Mouse (Mus musculus) embryonic fibroblast, embryonic 13.5 days (primary cell): ENCODE results near the gene Olfr1255. TPM values are rescaled to one million over a fixed set of nuclear protein-coding genes. Genes with fewer than 3 reads are reported as not detected.

Experiments
- H3K27ac ChIP-seq: 2 replicates; pipeline ENCODE4 v1.5.1; 2012; ENCODE audit warnings: low read length, control low read depth, inconsistent platforms; ENCODE audit not compliant: insufficient read depth
- H3K4me1 ChIP-seq: 2 replicates; pipeline ENCODE4 v1.6.1; 2011; ENCODE audit warnings: low read length; ENCODE audit not compliant: control insufficient read depth, insufficient read depth
- H3K4me3 ChIP-seq: 2 replicates; pipeline ENCODE4 v1.5.1; 2011; ENCODE audit warnings: mild to moderate bottlenecking, control low read depth, low read length; ENCODE audit not compliant: insufficient read depth
- CTCF ChIP-seq: IDR thresholded peaks from 2 replicates; pipeline ENCODE4 v1.5.1; 2011; ENCODE audit warnings: mild to moderate bottlenecking, control low read depth, low read length, moderate library complexity, borderline replicate concordance; ENCODE audit not compliant: insufficient read depth
- POLR2A ChIP-seq: IDR thresholded peaks from 2 replicates; pipeline ENCODE4 v1.6.1; 2011; ENCODE audit warnings: low read depth, mild to moderate bottlenecking, control low read depth, low read length, moderate library complexity
- polyA plus RNA-seq: library from polyadenylated mRNA; stranded (reverse); fragments of >200 nt; gene quantifications from 2 replicates; pipeline ENCODE4 v1.2.4, GENCODE M21; 2011; ENCODE audit warnings: low read depth; ENCODE audit not compliant: missing spikeins, insufficient read length

Gene Olfr1255
- polyA plus RNA-seq: not detected in 2 replicates

DNA sequence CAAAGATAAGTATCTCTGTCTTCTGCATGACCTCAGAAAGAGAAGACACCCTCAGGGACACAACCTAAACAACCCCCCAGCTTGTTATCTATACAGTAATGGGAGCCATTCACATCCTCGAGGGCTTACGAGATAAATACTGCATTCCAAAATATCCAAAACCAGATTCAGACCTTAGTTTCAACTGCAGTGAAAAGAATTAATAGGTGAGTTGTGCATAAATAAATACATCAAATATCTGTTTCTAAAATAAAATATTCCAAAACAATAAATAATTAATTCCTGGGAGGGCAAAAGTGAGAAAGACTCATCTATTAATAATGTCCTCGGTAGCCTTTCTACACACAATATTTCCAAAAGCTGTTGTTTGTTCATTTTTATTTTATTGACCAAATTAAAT lies at the start of gene Olfr1255:
Olfr1255 (plus strand) TSS at position 301 of the 400 bp plus-strand sequence.
- H3K27ac ChIP-seq: no peak within 1 kb of the TSS
- no peak within 1 kb of the TSS for H3K4me3 ChIP-seq
- TF ChIP-seq CTCF (no peak), POLR2A (no peak)
- H3K4me1 ChIP-seq: no peaks in the 10 kb centered on the region

DNA sequence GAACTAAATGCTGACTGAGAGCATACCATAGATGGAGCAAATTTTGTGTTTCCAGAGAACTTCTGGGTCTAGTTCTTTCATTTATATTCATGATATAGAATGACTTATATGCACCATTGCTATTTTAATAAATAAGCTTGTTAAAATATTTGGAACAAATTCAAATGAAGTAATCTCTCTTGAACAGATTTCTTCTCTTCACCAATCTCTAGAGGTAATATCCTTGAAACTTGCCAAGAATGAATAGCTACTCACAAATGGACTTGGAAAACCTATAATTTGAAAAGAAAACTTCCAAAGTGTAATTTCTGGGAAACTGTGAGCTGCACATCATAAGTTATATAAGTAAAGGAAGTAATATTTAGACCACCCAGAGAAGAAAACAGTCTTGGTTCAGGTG lies 18.3 kb upstream of the Olfr1255 start, which contains the start of gene Olfr1254:
Olfr1254 (minus strand) TSS at position 101 of the 400 bp plus-strand sequence.
- H3K27ac ChIP-seq: no peak within 1 kb of the TSS
- H3K4me1 ChIP-seq: no peaks in the 10 kb centered on the region
- H3K4me3 ChIP-seq: no peak within 1 kb of the TSS
- no peak for TF ChIP-seq CTCF
- TF ChIP-seq POLR2A: no peak

GRCm38 (mm10) chr2:89799583-89799982 lies 12.3 kb upstream of the Olfr1255 start:
- Histone ChIP-seq H3K4me1 (no peaks in the 10 kb centered on the region), H3K27ac (no peak overlapping the region), H3K4me3 (no peak overlapping the region)
- TF ChIP-seq POLR2A (no peak), CTCF (no peak)

DNA sequence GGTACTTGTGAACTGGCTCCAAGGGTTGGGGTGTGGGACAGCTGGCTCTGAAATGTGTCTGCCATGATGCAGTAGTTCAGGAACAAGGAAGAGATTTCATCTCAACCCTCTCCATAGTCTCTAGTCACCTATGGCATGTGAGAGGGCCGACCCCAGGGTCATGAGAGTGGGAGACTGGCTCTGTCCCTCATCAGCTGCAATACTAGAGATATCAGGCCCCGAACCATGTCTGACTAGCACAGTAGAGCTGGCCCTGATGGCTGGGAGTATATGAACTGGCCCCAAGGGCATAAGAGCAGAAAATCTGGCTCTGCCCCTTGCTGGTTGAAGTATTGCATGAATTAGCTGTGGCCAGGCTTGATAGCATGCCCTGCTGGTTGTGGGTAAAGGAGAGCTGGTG lies 1.1 kb upstream of the Olfr1255 start:
- H3K27ac ChIP-seq: no peak overlapping the region
- TF ChIP-seq CTCF (no peak), POLR2A (no peak)
- H3K4me1 ChIP-seq: no peaks in the 10 kb centered on the region
- no peak overlapping the region for H3K4me3 ChIP-seq

DNA sequence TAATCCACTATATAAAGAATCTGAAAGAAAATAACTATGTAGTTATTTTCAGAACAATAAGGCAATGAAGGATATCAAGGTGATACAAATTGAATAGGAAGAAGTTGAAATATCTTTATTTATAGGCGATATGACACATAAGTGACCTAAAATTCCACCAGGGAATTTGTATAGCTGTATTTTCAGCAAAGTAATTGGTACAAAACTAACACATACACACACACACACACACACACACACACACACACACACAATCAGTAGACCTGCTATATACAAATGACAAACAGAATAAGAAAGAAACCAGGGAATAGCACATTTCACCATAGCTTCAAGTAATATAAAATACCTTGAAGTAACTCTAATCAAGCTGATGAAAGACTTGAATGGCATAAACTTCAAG lies 8.4 kb downstream of the Olfr1255 start:
- no peaks in the 10 kb centered on the region for H3K4me1 ChIP-seq
- no peak overlapping the region for H3K4me3 ChIP-seq
- H3K27ac ChIP-seq: no peak overlapping the region
- no peak for TF ChIP-seq CTCF
- no peak for TF ChIP-seq POLR2A

- Histone ChIP-seq H3K4me3 (no peak within 1 kb of the TSS), H3K27ac (no peak within 1 kb of the TSS), H3K4me1 (no peaks in the 10 kb centered on the region)
- TF ChIP-seq CTCF: no peak
- no peak for TF ChIP-seq POLR2A
Measured at GRCm38 (mm10) chr2:89841455-89841854, 29.6 kb downstream of the Olfr1255 start, which contains the start of gene Olfr1256. Gene Olfr1256 (minus strand): TSS chr2:89841555.

GRCm38 (mm10) chr2:89848105-89848504 lies 36.3 kb downstream of the Olfr1255 start, which contains the start of gene Olfr48:
Gene Olfr48 (minus strand): TSS chr2:89848205.
- no peak within 1 kb of the TSS for H3K4me3 ChIP-seq
- H3K27ac ChIP-seq: no peak within 1 kb of the TSS
- H3K4me1 ChIP-seq: no peaks in the 10 kb centered on the region
- no peak for TF ChIP-seq CTCF
- TF ChIP-seq POLR2A: no peak

DNA sequence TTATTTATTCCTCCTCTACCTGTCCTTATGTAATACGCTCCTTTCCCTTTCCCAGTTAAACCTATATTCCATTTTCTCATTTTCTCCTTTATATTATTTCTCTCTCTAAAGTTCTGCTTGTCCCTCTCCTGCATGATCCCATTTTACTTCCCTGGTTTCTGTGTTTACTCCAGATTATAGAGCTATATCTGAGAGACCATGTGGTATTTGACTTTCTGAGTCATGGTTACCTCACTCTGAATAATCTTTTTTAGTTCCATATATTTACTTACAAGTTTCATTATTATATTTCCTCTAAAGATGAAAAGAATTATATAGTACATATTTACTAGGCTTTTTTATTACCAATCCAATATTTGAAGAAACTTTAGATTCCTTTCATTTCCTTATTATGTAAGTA lies 37.4 kb downstream of the Olfr1255 start:
- H3K4me3 ChIP-seq: no peak overlapping the region
- no peak overlapping the region for H3K27ac ChIP-seq
- H3K4me1 ChIP-seq: no peaks in the 10 kb centered on the region
- no peak for TF ChIP-seq POLR2A
- no peak for TF ChIP-seq CTCF

Other genes starting within 250 kb of the Olfr1255 start
- not detected in 2 replicates for gene Olfr1245, start 233.6 kb upstream of the Olfr1255 start, polyA plus RNA-seq
- not detected in 2 replicates for gene Olfr1246, start 218.9 kb upstream of the Olfr1255 start, polyA plus RNA-seq
- gene Olfr1247, start 197.9 kb upstream of the Olfr1255 start, polyA plus RNA-seq: not detected in 2 replicates
- gene Olfr1248, start 193.8 kb upstream of the Olfr1255 start, polyA plus RNA-seq: not detected in 2 replicates
- gene Olfr1249, start 177.1 kb upstream of the Olfr1255 start, polyA plus RNA-seq: not detected in 2 replicates
- gene Olfr1250, start 150.6 kb upstream of the Olfr1255 start, polyA plus RNA-seq: not detected in 2 replicates
- gene Olfr1251, start 140.1 kb upstream of the Olfr1255 start, polyA plus RNA-seq: not detected in 2 replicates
- not detected in 2 replicates for gene Olfr1252, start 87.0 kb upstream of the Olfr1255 start, polyA plus RNA-seq
- not detected in 2 replicates for gene Olfr1253, start 55.0 kb upstream of the Olfr1255 start, polyA plus RNA-seq
- gene Olfr1254, start 18.4 kb upstream of the Olfr1255 start, polyA plus RNA-seq: not detected in 2 replicates
- not detected in 2 replicates for gene Olfr1256, start 29.5 kb downstream of the Olfr1255 start, polyA plus RNA-seq
- gene Olfr48, start 36.2 kb downstream of the Olfr1255 start, polyA plus RNA-seq: not detected in 2 replicates
- gene Olfr1257, start 66.4 kb downstream of the Olfr1255 start, polyA plus RNA-seq: not detected in 2 replicates
- not detected in 2 replicates for gene Olfr1258, start 115.3 kb downstream of the Olfr1255 start, polyA plus RNA-seq
- not detected in 2 replicates for gene Olfr1259, start 136.6 kb downstream of the Olfr1255 start, polyA plus RNA-seq
- not detected in 2 replicates for gene Olfr1260, start 162.3 kb downstream of the Olfr1255 start, polyA plus RNA-seq
- not detected in 2 replicates for gene Olfr1261, start 179.2 kb downstream of the Olfr1255 start, polyA plus RNA-seq
- gene Olfr1262, start 188.1 kb downstream of the Olfr1255 start, polyA plus RNA-seq: not detected in 2 replicates
- not detected in 2 replicates for gene Olfr1263, start 200.1 kb downstream of the Olfr1255 start, polyA plus RNA-seq
- not detected in 2 replicates for gene Olfr1264, start 213.5 kb downstream of the Olfr1255 start, polyA plus RNA-seq
- not detected in 2 replicates for gene Olfr1265, start 223.3 kb downstream of the Olfr1255 start, polyA plus RNA-seq